Mouse (Mus musculus) heart, postnatal 0 days (tissue): ENCODE measurements around the gene Maml2. TPM values are rescaled to one million over a fixed set of nuclear protein-coding genes. Genes with fewer than 3 reads are reported as not detected.

Source experiments
- ATAC-seq: fragments of 200-750 bp; cut with Nextera tagmentation; 2 replicates; pipeline ENCODE4 v1.8.0; 2017; ENCODE audit warnings: low read depth, moderate number of reproducible peaks, moderate library complexity; ENCODE audit not compliant: insufficient read depth
- DNase-seq: peaks from one replicate; pipeline ENCODE4 v3.0.0-alpha.2; 2016; ENCODE audit warnings: low spot score
- H3K27ac ChIP-seq: fragments of 300-500 bp; sonication (generic); 2 replicates; pipeline ENCODE4 v1.5.1; 2014; ENCODE audit warnings: low read depth, mild to moderate bottlenecking
- H3K27me3 ChIP-seq: fragments of 300-500 bp; sonication (generic); 2 replicates; pipeline ENCODE4 v1.6.1; 2014; ENCODE audit warnings: low read length, mixed read lengths; ENCODE audit not compliant: control insufficient read depth, insufficient read depth
- H3K36me3 ChIP-seq: fragments of 300-500 bp; sonication (generic); replicated peaks from 2 replicates; pipeline ENCODE4 v1.6.1; 2014; ENCODE audit warnings: low read length, mixed read lengths; ENCODE audit not compliant: control insufficient read depth, insufficient read depth
- H3K4me1 ChIP-seq: fragments of 300-500 bp; sonication (generic); 2 replicates; pipeline ENCODE4 v1.6.1; 2014; ENCODE audit warnings: antibody characterized with exemption; ENCODE audit not compliant: control insufficient read depth, insufficient read depth
- H3K4me2 ChIP-seq: fragments of 300-500 bp; sonication (generic); 2 replicates; pipeline ENCODE4 v1.6.1; 2014; ENCODE audit warnings: low read depth, mild to moderate bottlenecking, low read length, moderate library complexity
- H3K4me3 ChIP-seq: fragments of 300-500 bp; sonication (generic); 2 replicates; pipeline ENCODE4 v1.5.1; 2014; ENCODE audit warnings: low read depth, low read length
- H3K9ac ChIP-seq: fragments of 300-500 bp; sonication (generic); replicated peaks from 2 replicates; pipeline ENCODE4 v1.6.1; 2014; ENCODE audit warnings: low read depth, low read length, mixed read lengths
- H3K9me3 ChIP-seq: fragments of 300-500 bp; sonication (generic); replicated peaks from 2 replicates; pipeline ENCODE4 v1.6.1; 2016; ENCODE audit warnings: low read length; ENCODE audit not compliant: control insufficient read depth
- CTCF ChIP-seq: IDR thresholded peaks from 2 replicates; pipeline ENCODE4 v1.5.1; 2016; ENCODE audit warnings: antibody characterized with exemption, control low read depth, low read depth
- EP300 ChIP-seq: IDR thresholded peaks from 2 replicates; pipeline ENCODE4 v1.6.1; 2016; ENCODE audit warnings: antibody characterized with exemption, low read depth
- WGBS: fragments of 180-500 bp; shearing (Covaris S2); extraction: QIAGEN DNeasy Blood & Tissue Kit; methylation state at CpG from one replicate; pipeline ENCODE4 v1.1.7; 2014; 5-methylcytosine and 5-hydroxymethylcytosine counted together
- microRNA-seq: library from miRNA; unstranded; fragments of <30 nt; microRNA quantifications from one replicate; pipeline ENCODE4, GENCODE M21; 2016
- polyA plus RNA-seq: library from polyadenylated mRNA; unstranded; fragments of >200 nt; fragmentation: Nextera tagmentation; extraction: Ambion mirVana; gene quantifications from 2 replicates; pipeline ENCODE4 v1.2.1, GENCODE M21; 2015
- total RNA-seq: library from RNA; depleted of rRNA; stranded (reverse); fragments of >200 nt; gene quantifications from 2 replicates; pipeline ENCODE4 v1.2.3, GENCODE M21; 2014; ENCODE audit warnings: low replicate concordance; rRNA removed

Gene Maml2
- total and polyA plus RNA-seq, 2 experiments from 2014 or later: 6.0 to 7.0 TPM

- Histone ChIP-seq H3K27ac (no peak overlapping the region), H3K4me1 (0 out of 2 replicates have a peak, but pooled peaks cover 3% of the 10 kb centered on the region), H3K9me3 (no peaks in the 10 kb centered on the region), H3K4me2 (peak overlapping the region; percentile 26; the same call in 1 of the 2 replicates), H3K36me3 (no peaks in the 10 kb centered on the region), H3K9ac (no peak overlapping the region), H3K27me3 (no peaks in the 10 kb centered on the region), H3K4me3 (no peak overlapping the region)
- ATAC-seq (no peak), DNase-seq (peak; percentile 82)
- peak; percentile 93 for TF ChIP-seq CTCF
- TF ChIP-seq EP300: no peak
- 19% methylated on average over 8 of the region's 8 CpGs for WGBS
These were observed 418.8 kb downstream of the Maml2 start for GRCm38 (mm10) chr9:13716316-13717099.

DNA sequence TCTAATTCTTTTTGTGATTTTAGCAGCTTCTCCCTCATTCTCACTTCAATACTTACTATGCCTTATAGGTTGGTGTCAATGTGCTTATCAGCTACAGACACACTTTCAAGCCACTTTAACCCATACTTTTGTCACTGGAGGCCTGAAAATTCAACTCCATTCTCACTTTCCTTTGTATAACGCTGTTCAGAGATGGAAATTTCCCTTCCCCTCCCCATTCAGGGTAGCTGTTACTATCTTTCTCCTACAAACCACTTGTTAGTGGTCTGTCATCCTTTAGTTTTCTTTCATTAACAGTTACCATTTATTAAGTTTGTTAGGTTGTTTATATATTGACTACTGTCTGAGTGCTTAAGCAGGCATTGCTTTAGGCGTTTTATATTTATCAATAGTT lies 450.6 kb downstream of the Maml2 start, which contains the start of gene Mtmr2:
TSS of gene Mtmr2 (plus strand) at position 7 of the 394 bp plus-strand sequence.
- H3K4me2 ChIP-seq: peak within 1 kb of the TSS; percentile 72
- no peaks in the 10 kb centered on the region for H3K9me3 ChIP-seq
- peak within 1 kb of the TSS; percentile 97 for H3K27ac ChIP-seq
- H3K4me1 ChIP-seq: peaks cover 18% of the 10 kb centered on the region
- H3K9ac ChIP-seq: peak within 1 kb of the TSS; percentile 97
- peak within 1 kb of the TSS; percentile 98 for H3K4me3 ChIP-seq
- TF ChIP-seq CTCF: no peak
- TF ChIP-seq EP300: no peak
- no peaks in the 10 kb centered on the region for H3K27me3 ChIP-seq
- H3K36me3 ChIP-seq: no peaks in the 10 kb centered on the region
- DNase-seq (no peak), ATAC-seq (no peak)
- 34% methylated on average over 2 of the region's 2 CpGs for WGBS

GRCm38 (mm10) chr9:13748798-13749674 lies 451.3 kb downstream of the Maml2 start:
- H3K4me1 ChIP-seq: peaks cover 18% of the 10 kb centered on the region
- DNase-seq: peak; percentile 91
- no peaks in the 10 kb centered on the region for H3K27me3 ChIP-seq
- TF ChIP-seq CTCF (no peak), EP300 (no peak)
- ATAC-seq: peak; percentile 99
- H3K4me2 ChIP-seq: peak overlapping the region; percentile 72
- H3K9me3 ChIP-seq: no peaks in the 10 kb centered on the region
- H3K36me3 ChIP-seq: no peaks in the 10 kb centered on the region
- peak overlapping the region; percentile 97 for H3K27ac ChIP-seq
- WGBS: under 1% methylated on average over 58 of the region's 60 CpGs
- H3K9ac ChIP-seq: peak overlapping the region; percentile 97
- peak overlapping the region; percentile 98 for H3K4me3 ChIP-seq

DNA sequence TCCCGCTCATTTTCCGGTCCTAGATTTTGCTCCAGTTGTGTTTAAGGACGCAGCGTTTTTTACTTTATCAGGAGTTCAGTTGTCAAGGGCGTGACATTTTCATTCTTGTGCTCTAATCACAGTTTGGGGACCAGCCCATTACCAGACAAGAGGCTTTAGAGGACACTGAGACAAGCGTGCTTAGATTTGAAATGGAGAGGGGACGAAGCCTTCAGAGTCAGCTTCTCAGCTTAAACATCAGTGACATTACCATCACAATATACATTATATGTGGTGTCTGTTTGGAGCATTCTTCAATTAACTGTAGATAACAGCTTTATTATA lies 451.9 kb downstream of the Maml2 start:
- Histone ChIP-seq H3K4me3 (peak overlapping the region; percentile 98), H3K27me3 (no peaks in the 10 kb centered on the region), H3K36me3 (no peaks in the 10 kb centered on the region), H3K9me3 (no peaks in the 10 kb centered on the region), H3K4me2 (peak overlapping the region; percentile 72), H3K27ac (peak overlapping the region; percentile 97), H3K4me1 (peaks cover 18% of the 10 kb centered on the region), H3K9ac (peak overlapping the region; percentile 97)
- DNase-seq (peak; percentile 11), ATAC-seq (no peak; the same call in 1 of the 2 replicates)
- TF ChIP-seq CTCF: no peak
- no peak for TF ChIP-seq EP300
- WGBS: 2% methylated on average over 7 of the region's 7 CpGs

DNA sequence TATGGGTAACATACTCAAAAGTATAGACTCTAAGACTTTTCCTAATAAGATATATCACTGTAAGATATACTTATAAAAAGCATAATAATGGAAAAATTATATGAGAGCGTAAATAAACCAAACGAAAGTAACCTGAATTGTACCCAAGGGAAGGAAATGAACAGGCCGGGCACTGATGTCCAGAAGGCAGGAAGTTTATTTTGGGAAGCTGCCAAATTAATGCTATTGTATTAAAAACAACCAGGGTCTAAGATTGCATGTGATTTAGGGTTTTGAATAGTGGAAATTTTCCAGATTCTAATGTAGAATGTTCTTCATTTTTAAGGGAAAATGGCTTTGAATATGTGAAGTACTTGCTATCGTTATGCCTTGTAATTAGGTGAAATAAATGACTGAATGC lies 454.8 kb downstream of the Maml2 start:
- peaks cover 18% of the 10 kb centered on the region for H3K4me1 ChIP-seq
- no peaks in the 10 kb centered on the region for H3K36me3 ChIP-seq
- WGBS: 58% methylated on average over 4 of the region's 4 CpGs
- no peak overlapping the region for H3K9ac ChIP-seq
- no peak overlapping the region for H3K4me3 ChIP-seq
- H3K9me3 ChIP-seq: no peaks in the 10 kb centered on the region
- no peak for ATAC-seq
- DNase-seq: peak; percentile 56
- H3K4me2 ChIP-seq: no peak overlapping the region
- H3K27me3 ChIP-seq: no peaks in the 10 kb centered on the region
- TF ChIP-seq CTCF (no peak), EP300 (peak; percentile 34; the same call in 1 of the 2 replicates)
- H3K27ac ChIP-seq: peak overlapping the region; percentile 62

Small RNA genes lying within 50 kb of the gene (microRNA-seq; reads per million reads assigned to microRNA genes)
- not detected for gene Gm22643

Other genes with a start within 250 kb of the Maml2 start
- 1.5 and 5.5 TPM in 2 replicates for gene Jrkl, start 52.1 kb upstream of the Maml2 start, total RNA-seq
- gene Jrkl, start 52.1 kb upstream of the Maml2 start, polyA plus RNA-seq: 7.7 and 8.1 TPM in 2 replicates
- gene Ccdc82, start 51.0 kb upstream of the Maml2 start, total RNA-seq: 7.9 and 10.7 TPM in 2 replicates
- 4.1 and 4.5 TPM in 2 replicates for gene Ccdc82, start 51.0 kb upstream of the Maml2 start, polyA plus RNA-seq
- not detected in 2 replicates for gene Gm17571, start 148.8 kb downstream of the Maml2 start, total RNA-seq
- not detected in 2 replicates for gene Gm17571, start 148.8 kb downstream of the Maml2 start, polyA plus RNA-seq